Mouse (Mus musculus) retina, postnatal 1 day (tissue): ENCODE results near the gene Akap6.

Source experiments
- DNase-seq: peaks from one replicate; pipeline ENCODE4 v3.0.0-alpha.2; 2012

Gene Akap6

GRCm38 (mm10) chr12:52782902-52783441, 83.8 kb downstream of the Akap6 start:
- DNase-seq: peak; percentile 61

GRCm38 (mm10) chr12:52785217-52785616, 86.0 kb downstream of the Akap6 start:
- no peak for DNase-seq

- DNase-seq: peak; percentile 71
Observed at GRCm38 (mm10) chr12:52790350-52790768, 91.2 kb downstream of the Akap6 start.

GRCm38 (mm10) chr12:52794131-52794530, 94.9 kb downstream of the Akap6 start:
- DNase-seq: no peak

DNA sequence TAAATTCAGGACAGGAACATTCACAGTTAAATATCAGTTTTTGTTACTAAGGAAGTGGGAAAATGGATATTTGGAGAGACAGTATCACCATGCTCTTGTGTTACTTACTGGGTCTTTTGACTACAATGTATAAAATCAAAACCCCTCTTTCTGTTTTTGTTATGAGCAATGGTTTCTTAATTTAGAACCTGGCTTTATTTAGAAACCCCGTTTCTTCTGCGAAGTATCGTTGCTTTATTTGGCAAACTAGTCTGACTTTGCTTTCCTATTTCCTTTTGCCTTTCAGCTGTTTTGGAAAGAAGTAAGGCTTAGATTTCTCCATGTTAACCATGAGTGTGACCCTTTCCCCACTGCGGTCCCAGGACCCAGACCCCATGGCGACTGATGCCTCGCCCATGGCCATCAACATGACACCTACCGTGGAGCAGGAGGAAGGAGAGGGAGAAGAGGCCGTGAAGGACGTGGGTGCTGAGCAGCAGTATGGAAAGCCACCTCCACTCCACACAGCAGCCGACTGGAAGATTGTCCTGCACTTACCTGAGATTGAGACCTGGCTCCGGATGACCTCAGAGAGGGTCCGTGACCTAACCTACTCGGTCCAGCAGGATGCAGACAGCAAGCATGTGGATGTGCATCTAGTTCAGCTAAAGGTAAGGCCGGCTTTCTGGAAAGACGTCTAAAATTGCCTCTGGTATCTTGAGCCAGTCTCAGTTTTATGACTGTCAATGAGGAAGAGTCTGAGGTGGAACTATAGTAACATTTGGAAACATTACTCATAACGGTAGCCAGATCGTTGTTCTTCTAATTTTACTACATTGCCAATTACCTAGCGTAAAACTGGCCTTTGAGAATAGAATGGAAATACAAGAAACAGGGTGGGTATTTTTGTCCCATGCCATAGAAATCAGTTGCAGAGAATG, 96.6 kb downstream of the Akap6 start:
- DNase-seq: no peak

GRCm38 (mm10) chr12:52796471-52796795, 97.2 kb downstream of the Akap6 start:
- DNase-seq: no peak

DNA sequence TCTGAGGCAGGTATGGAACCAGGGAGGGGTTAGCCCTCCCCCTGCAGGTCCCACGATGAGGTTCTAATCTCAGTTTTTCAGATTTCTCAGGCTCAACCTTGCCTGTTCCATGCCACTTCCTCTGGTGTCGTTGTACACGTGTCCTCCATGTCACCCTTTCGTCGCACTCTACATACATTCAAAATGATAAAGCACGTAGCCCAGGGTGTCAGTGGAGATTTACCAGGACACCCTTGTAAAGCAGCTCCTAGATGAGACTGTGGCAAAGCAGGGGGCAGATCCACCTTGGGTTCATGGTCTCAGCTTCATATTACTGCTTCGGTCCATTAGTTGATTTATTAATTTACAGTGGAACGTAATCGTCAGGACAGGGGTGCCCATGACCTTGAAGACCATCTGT, 100.5 kb downstream of the Akap6 start:
- DNase-seq: no peak

GRCm38 (mm10) chr12:52806273-52806672, 107.1 kb downstream of the Akap6 start:
- no peak for DNase-seq

- no peak for DNase-seq
Observed at GRCm38 (mm10) chr12:52818588-52818987, 119.4 kb downstream of the Akap6 start.

- DNase-seq: no peak
Observed at GRCm38 (mm10) chr12:52824774-52825173, 125.6 kb downstream of the Akap6 start.

- DNase-seq: no peak
Observed at GRCm38 (mm10) chr12:52828944-52829736, 130.0 kb downstream of the Akap6 start.

DNA sequence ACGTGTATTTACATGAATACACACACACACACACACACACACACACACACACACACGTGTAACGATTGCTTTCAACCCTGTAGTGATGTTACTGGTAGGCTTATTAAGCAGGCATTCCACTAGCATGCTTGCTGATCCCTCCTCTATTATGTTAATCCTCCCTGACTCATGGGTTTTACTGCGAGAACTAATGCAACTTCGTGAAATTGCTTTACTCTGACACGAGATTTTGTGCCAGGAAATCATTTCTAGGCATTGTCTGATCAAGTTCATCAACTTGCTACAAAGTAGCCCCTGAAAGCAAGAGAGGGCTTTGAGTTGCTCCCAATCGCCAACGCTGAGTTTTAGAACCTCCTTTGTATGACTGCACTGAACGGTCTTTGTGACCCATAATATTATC, 132.6 kb downstream of the Akap6 start:
- no peak for DNase-seq

DNA sequence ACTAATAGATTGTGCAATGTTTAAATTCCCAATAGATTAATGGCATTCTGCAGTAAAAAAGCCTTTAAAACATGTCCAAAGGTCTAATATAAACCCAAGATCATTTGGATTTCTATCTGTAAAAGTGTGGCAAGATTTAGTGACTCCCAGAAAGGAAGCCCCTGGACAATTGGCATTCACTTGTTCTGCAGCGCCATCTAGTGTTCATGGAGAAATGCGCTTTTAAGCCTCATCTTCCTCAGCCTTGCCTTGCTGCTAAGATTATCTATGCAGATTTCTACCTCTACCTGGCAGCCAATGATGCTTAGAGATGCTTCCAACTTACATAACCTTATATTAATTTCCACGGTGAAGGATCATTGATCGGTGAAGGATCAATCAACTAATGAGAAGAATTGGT, 133.0 kb downstream of the Akap6 start:
- DNase-seq: peak; percentile 90

DNA sequence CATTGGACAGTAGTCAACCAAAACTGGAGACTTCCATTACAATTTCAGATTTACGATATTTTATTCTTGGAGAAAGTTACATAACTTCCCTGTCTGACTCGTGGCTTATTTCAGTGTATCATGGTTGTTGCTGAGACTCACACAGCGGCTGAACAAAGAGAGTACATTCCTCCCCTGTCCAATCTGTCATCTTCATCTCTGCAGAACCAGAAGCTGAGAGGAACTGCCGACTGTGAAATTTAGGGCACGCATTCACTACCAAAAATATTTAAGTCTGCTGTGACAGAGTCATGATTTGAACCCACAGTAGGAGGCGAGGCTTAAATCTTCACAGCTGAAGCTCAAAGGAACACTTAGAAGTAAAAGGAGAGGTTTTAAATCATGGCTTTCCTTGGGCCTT, 134.0 kb downstream of the Akap6 start:
- DNase-seq: no peak

DNA sequence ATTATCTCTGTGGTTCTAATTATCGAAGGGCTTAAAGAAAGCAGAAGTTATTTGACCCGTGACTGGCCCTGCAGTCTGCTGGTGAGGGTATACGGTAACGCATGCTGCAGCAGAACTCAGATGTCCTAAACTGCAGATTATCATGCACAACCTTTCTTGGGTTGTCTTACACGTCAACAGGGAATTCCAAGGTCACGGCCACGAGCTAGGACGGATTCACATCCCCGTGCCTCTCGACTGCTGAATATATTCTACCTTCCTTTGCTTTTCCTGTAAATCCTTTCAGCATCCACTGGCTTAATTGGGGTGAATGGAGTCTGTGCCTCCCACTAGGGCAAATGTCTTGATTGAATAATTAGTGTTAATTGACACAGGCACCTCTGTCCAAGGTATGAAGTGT, 134.9 kb downstream of the Akap6 start:
- DNase-seq: peak; percentile 53

- DNase-seq: peak; percentile 45
Observed at GRCm38 (mm10) chr12:52834781-52835279, 135.6 kb downstream of the Akap6 start.

DNA sequence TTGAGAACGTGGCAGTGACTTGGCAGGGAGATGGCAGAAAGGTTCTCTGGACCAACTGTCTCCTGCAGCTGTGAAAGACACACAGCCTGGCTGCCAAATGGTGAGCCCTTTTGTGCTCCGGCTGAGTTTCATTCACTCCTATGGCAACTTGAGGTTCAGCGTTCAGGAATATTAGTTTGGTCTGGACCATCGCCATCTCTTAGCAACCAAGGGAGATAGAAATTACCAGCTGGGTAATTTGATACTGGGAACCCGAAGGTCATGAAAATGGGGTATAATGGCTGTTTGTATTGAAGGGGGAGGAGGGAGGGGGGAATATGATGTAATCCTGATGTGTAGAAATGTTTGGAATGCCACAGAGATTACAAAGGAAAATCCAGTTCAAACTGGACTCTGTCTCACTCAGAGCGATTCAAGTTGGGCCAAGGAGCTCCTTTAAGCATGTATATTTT, 136.1 kb downstream of the Akap6 start:
- peak; percentile 86 for DNase-seq

DNA sequence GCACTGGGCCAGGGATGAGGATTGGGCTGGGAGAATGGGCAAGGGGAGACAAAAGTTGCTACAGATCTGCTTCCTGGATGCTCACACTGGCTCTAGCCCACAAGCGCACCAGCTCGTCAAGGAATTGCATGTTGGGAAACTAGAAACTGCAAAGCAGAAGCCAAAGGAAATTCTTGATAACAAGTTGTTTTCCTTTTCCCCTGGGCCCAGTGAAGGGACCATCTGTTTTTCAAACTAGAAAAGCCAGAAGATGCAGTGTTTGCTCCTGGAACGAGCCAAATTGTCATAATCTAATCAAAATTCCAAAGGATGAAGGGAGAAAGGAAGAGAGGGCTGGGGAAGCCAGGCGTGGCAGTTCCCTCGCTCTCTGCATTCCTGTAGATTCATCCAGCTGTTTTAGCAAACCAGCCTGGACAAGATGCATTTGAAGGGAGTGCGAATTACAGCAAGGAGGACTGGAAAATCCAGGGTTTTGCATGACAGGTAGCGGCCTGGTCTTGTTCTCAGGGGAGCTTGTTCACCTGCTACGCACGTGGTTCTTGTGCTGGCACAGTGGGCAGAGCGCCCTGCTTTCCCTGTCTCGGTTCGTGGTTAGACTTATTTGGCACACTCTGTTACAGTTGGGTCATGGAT, 136.8 kb downstream of the Akap6 start:
- DNase-seq: peak; percentile 26

DNA sequence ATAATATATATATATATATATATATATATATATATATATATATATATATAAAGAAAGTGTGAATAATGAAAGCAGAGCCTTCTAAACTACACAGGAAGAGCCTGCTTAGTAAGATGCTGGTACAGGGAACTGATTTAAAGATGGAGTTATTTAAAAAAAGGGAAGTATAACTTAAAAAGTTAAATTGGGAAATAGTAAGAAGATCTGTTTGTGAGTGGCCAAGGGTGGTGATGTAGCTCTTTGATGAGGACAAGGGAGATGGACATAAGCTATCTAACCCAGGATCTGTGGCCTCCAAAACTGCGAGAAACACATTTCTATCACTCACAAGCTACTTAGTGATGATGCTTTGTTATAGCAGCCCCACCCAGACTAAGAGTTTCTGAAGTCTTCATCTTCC, 146.8 kb downstream of the Akap6 start:
- no peak for DNase-seq

GRCm38 (mm10) chr12:52847020-52847419, 147.8 kb downstream of the Akap6 start:
- no peak for DNase-seq

DNA sequence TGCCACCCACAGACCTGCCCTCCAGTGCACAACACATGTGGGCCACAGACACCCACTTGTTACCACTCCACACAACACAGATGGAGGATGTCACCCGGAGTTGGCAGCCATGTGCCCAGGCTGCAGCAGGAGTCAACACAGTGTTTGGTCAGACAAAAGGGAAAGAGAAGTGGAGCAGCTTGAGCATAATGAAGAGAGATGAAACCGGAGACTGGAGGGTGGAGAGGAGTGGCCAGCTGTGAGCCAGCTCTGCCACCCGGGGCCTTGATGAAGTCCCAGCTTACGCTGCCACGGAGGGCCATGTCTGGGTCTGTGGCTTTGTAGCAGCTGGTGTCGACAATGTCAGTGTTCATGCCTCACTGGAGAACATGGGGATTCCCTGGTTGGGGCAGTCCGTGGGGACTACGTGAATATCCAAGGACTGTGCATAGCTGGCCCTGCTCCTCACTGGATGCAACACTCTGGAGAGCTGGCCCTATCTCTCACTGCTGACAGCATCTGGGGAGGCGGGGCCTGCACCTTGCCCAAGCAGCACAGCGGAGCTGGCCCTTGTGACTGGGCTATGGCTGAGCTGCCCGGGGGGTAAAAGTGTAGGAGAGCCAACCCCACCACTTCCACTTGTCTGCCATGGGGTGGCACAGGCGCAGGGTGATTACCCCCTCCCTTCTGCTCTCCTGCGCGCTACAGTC, 148.8 kb downstream of the Akap6 start:
- peak; percentile 75 for DNase-seq

- no peak for DNase-seq
Observed at GRCm38 (mm10) chr12:52848519-52848855, 149.3 kb downstream of the Akap6 start.
